Mouse (Mus musculus): ENCODE results near the gene Tnfaip8l3. TPM values are rescaled to one million over a fixed set of nuclear protein-coding genes. Genes with fewer than 3 reads are reported as not detected.

Tnfaip8l3 gene
- polyA plus RNA-seq, 1 experiment from 2014 or later = not detected

DNA sequence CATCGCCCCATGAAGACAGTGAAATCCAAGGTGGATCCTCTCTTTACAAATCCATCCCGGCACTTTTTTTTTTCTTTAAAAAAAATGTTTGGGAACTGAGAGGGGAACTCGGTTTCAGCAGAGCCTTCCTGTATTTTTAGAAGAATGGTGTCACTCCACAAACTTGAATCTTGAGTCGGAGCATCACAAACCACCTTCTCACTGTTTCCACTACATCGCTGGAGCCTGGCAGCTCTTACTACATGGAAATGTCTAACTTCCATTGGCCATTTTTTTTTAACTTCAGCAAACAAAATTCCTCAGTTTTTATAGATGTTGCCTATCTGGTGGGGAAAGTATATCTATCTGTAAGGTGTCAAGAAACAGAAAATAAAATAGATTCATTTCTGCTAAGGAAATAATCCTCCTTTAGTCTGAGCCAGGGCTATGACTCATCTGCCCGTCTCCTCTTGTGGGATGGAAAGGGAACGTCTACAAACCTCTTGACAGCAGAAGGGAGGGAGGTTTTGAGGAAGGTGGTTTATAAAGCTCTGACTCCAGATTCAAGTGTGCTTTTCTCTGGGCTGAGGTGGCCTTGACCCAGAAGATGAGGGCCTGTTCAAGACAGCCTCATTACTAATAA, 3.4 kb upstream of the Tnfaip8l3 start:
- no peak overlapping the region for H3K4me2 ChIP-seq (ENCODE audit: low read depth, low read length)
- H3K4me3 ChIP-seq (ENCODE audit: low read depth, low read length) = no peak overlapping the region
- H3K36me3 ChIP-seq (replicated peaks; ENCODE audit: control insufficient read depth, insufficient read depth, low read depth, low read length) = no peaks in the 10 kb centered on the region
- 77% methylated on average over 7 of the region's 7 CpGs for WGBS
- H3K9me3 ChIP-seq (replicated peaks; ENCODE audit: control insufficient read depth, low read length) = no peaks in the 10 kb centered on the region
- H3K4me1 ChIP-seq (ENCODE audit: control insufficient read depth, insufficient read depth, low read length) = no peaks in the 10 kb centered on the region
- peaks cover 10% of the 10 kb centered on the region for H3K27me3 ChIP-seq (ENCODE audit: control insufficient read depth, insufficient read depth, low read length)
- no peak overlapping the region for H3K27ac ChIP-seq (replicated peaks; ENCODE audit: low read depth, low read length)
- no peak overlapping the region for H3K9ac ChIP-seq (replicated peaks; ENCODE audit: low read length)
- DNase-seq (ENCODE audit: low spot score) = no peak
- ATAC-seq (replicated peaks; ENCODE audit: insufficient number of reproducible peaks, low FRiP score, low TSS enrichment, low read depth) = no peak

DNA sequence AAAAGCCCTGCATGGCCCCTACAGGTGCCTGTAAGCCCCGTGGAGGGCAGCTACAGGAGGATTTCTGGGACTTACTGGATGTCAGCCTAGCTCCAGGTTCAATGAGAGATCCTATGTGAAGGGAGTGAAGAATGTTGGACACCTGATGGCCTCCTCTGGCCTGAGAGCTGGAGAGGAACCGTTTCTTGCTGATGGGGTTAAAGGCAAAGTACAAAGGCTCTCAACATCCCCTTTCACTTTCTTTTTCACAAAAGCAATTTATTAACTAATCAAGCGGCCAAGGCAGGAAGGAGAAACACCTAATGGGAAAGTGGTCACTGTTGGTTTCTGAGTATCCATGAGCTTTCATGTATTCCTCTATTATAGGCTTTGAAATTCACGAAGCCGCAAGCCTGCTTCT, 1.0 kb upstream of the Tnfaip8l3 start:
- WGBS = 49% methylated on average over 5 of the region's 5 CpGs
- H3K27me3 ChIP-seq (ENCODE audit: control insufficient read depth, insufficient read depth, low read length) = peaks cover 10% of the 10 kb centered on the region
- DNase-seq (ENCODE audit: low spot score) (no peak), ATAC-seq (replicated peaks; ENCODE audit: insufficient number of reproducible peaks, low FRiP score, low TSS enrichment, low read depth) (no peak)
- H3K4me3 ChIP-seq (ENCODE audit: low read depth, low read length) = peak overlapping the region; percentile 51
- no peak overlapping the region for H3K9ac ChIP-seq (replicated peaks; ENCODE audit: low read length)
- no peaks in the 10 kb centered on the region for H3K36me3 ChIP-seq (replicated peaks; ENCODE audit: control insufficient read depth, insufficient read depth, low read depth, low read length)
- no peaks in the 10 kb centered on the region for H3K4me1 ChIP-seq (ENCODE audit: control insufficient read depth, insufficient read depth, low read length)
- H3K9me3 ChIP-seq (replicated peaks; ENCODE audit: control insufficient read depth, low read length) = no peaks in the 10 kb centered on the region
- H3K4me2 ChIP-seq (ENCODE audit: low read depth, low read length) = peak overlapping the region; percentile 97
- H3K27ac ChIP-seq (replicated peaks; ENCODE audit: low read depth, low read length) = no peak overlapping the region

- H3K27me3 ChIP-seq (ENCODE audit: control insufficient read depth, insufficient read depth, low read length) = peaks cover 10% of the 10 kb centered on the region
- 0% methylated on average over 11 of the region's 11 CpGs for WGBS
- H3K9ac ChIP-seq (replicated peaks; ENCODE audit: low read length) = no peak overlapping the region; the same call in 1 of the 2 replicates
- peak overlapping the region; percentile 51 for H3K4me3 ChIP-seq (ENCODE audit: low read depth, low read length)
- peak overlapping the region; percentile 97 for H3K4me2 ChIP-seq (ENCODE audit: low read depth, low read length)
- H3K27ac ChIP-seq (replicated peaks; ENCODE audit: low read depth, low read length) = no peak overlapping the region
- H3K9me3 ChIP-seq (replicated peaks; ENCODE audit: control insufficient read depth, low read length) = no peaks in the 10 kb centered on the region
- no peak for ATAC-seq (replicated peaks; ENCODE audit: insufficient number of reproducible peaks, low FRiP score, low TSS enrichment, low read depth)
- no peaks in the 10 kb centered on the region for H3K4me1 ChIP-seq (ENCODE audit: control insufficient read depth, insufficient read depth, low read length)
- H3K36me3 ChIP-seq (replicated peaks; ENCODE audit: control insufficient read depth, insufficient read depth, low read depth, low read length) = no peaks in the 10 kb centered on the region
- DNase-seq (ENCODE audit: low spot score) = peak; percentile 67
These were observed 589 bp upstream of the Tnfaip8l3 start for GRCm38 (mm10) chr9:54068777-54069176.

- no peaks in the 10 kb centered on the region for H3K36me3 ChIP-seq (replicated peaks; ENCODE audit: control insufficient read depth, insufficient read depth, low read depth, low read length)
- no peaks in the 10 kb centered on the region for H3K9me3 ChIP-seq (replicated peaks; ENCODE audit: control insufficient read depth, low read length)
- peaks cover 10% of the 10 kb centered on the region for H3K27me3 ChIP-seq (ENCODE audit: control insufficient read depth, insufficient read depth, low read length)
- H3K9ac ChIP-seq (replicated peaks; ENCODE audit: low read length) = peak overlapping the region; percentile 65; the same call in 1 of the 2 replicates
- peak overlapping the region; percentile 51 for H3K4me3 ChIP-seq (ENCODE audit: low read depth, low read length)
- peak overlapping the region; percentile 97 for H3K4me2 ChIP-seq (ENCODE audit: low read depth, low read length)
- DNase-seq (ENCODE audit: low spot score) (peak; percentile 10), ATAC-seq (replicated peaks; ENCODE audit: insufficient number of reproducible peaks, low FRiP score, low TSS enrichment, low read depth) (0 out of 2 replicates have a peak, but pooled peaks have one; percentile 11)
- under 1% methylated on average over 16 of the region's 16 CpGs for WGBS
- no peak overlapping the region for H3K27ac ChIP-seq (replicated peaks; ENCODE audit: low read depth, low read length)
- H3K4me1 ChIP-seq (ENCODE audit: control insufficient read depth, insufficient read depth, low read length) = no peaks in the 10 kb centered on the region
These were observed 551 bp downstream of the Tnfaip8l3 start for GRCm38 (mm10) chr9:54067642-54068031.

DNA sequence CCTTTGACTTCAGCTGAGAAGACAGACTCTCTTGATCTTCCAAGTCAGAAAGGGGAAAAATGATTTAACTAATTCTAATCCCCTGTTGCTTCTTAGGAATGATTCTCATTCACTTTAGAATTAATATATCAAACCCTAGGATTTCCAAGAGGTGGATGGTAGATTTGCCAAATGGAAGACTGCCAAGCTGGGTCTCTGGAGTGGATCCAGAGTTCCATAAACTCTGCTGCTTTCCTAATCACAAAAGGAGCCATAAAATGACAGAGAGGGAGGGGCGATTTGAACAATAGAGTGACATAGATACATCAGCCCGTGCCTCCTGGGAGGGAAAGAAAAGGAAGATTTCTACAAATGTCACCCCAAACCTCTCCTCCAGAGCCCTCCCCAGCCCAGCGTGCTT, 3.4 kb downstream of the Tnfaip8l3 start:
- no peak overlapping the region for H3K4me2 ChIP-seq (ENCODE audit: low read depth, low read length)
- no peak overlapping the region for H3K27ac ChIP-seq (replicated peaks; ENCODE audit: low read depth, low read length)
- peaks cover 10% of the 10 kb centered on the region for H3K27me3 ChIP-seq (ENCODE audit: control insufficient read depth, insufficient read depth, low read length)
- ATAC-seq (replicated peaks; ENCODE audit: insufficient number of reproducible peaks, low FRiP score, low TSS enrichment, low read depth) = no peak
- H3K4me3 ChIP-seq (ENCODE audit: low read depth, low read length) = no peak overlapping the region
- no peak for DNase-seq (ENCODE audit: low spot score)
- H3K36me3 ChIP-seq (replicated peaks; ENCODE audit: control insufficient read depth, insufficient read depth, low read depth, low read length) = no peaks in the 10 kb centered on the region
- H3K4me1 ChIP-seq (ENCODE audit: control insufficient read depth, insufficient read depth, low read length) = no peaks in the 10 kb centered on the region
- H3K9ac ChIP-seq (replicated peaks; ENCODE audit: low read length) = no peak overlapping the region
- H3K9me3 ChIP-seq (replicated peaks; ENCODE audit: control insufficient read depth, low read length) = no peaks in the 10 kb centered on the region
- WGBS = 71% methylated on average over 3 of the region's 3 CpGs

DNA sequence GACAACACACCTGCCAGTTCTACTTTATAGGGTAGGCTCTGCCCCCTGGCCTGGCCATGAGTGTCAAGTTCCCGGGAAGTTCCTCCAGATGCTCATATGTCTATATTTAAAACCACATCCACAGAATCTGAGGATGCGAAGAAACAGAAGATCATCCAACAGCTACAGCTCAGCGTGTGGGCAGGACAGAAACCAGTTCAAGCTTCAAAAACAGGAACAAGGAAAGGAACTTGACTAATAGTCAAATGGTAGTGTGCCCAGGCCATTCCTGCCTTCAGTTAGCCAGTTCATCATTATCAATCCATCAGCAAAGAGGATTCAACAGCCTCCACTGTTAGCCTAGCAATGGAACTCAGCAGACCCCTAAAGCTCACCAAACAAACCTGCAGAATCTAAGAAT, 4.5 kb downstream of the Tnfaip8l3 start:
- no peaks in the 10 kb centered on the region for H3K36me3 ChIP-seq (replicated peaks; ENCODE audit: control insufficient read depth, insufficient read depth, low read depth, low read length)
- H3K9ac ChIP-seq (replicated peaks; ENCODE audit: low read length) = no peak overlapping the region
- ATAC-seq (replicated peaks; ENCODE audit: insufficient number of reproducible peaks, low FRiP score, low TSS enrichment, low read depth) (no peak), DNase-seq (ENCODE audit: low spot score) (no peak)
- 77% methylated on average over 3 of the region's 3 CpGs for WGBS
- no peak overlapping the region for H3K4me2 ChIP-seq (ENCODE audit: low read depth, low read length)
- no peaks in the 10 kb centered on the region for H3K4me1 ChIP-seq (ENCODE audit: control insufficient read depth, insufficient read depth, low read length)
- H3K9me3 ChIP-seq (replicated peaks; ENCODE audit: control insufficient read depth, low read length) = no peaks in the 10 kb centered on the region
- H3K27ac ChIP-seq (replicated peaks; ENCODE audit: low read depth, low read length) = no peak overlapping the region
- peaks cover 5% of the 10 kb centered on the region for H3K27me3 ChIP-seq (ENCODE audit: control insufficient read depth, insufficient read depth, low read length)
- no peak overlapping the region for H3K4me3 ChIP-seq (ENCODE audit: low read depth, low read length)

GRCm38 (mm10) chr9:54061666-54062065, 6.5 kb downstream of the Tnfaip8l3 start:
- Histone ChIP-seq H3K27me3 (ENCODE audit: control insufficient read depth, insufficient read depth, low read length) (no peaks in the 10 kb centered on the region), H3K9ac (replicated peaks; ENCODE audit: low read length) (no peak overlapping the region), H3K4me3 (ENCODE audit: low read depth, low read length) (no peak overlapping the region), H3K4me1 (ENCODE audit: control insufficient read depth, insufficient read depth, low read length) (no peaks in the 10 kb centered on the region), H3K36me3 (replicated peaks; ENCODE audit: control insufficient read depth, insufficient read depth, low read depth, low read length) (no peaks in the 10 kb centered on the region), H3K27ac (replicated peaks; ENCODE audit: low read depth, low read length) (no peak overlapping the region), H3K9me3 (replicated peaks; ENCODE audit: control insufficient read depth, low read length) (no peaks in the 10 kb centered on the region), H3K4me2 (ENCODE audit: low read depth, low read length) (no peak overlapping the region)
- ATAC-seq (replicated peaks; ENCODE audit: insufficient number of reproducible peaks, low FRiP score, low TSS enrichment, low read depth) (no peak), DNase-seq (ENCODE audit: low spot score) (no peak)
- 69% methylated on average over 5 of the region's 5 CpGs for WGBS

- H3K4me1 ChIP-seq (ENCODE audit: control insufficient read depth, insufficient read depth, low read length) = no peaks in the 10 kb centered on the region
- no peaks in the 10 kb centered on the region for H3K27me3 ChIP-seq (ENCODE audit: control insufficient read depth, insufficient read depth, low read length)
- no peak overlapping the region for H3K9ac ChIP-seq (replicated peaks; ENCODE audit: low read length)
- ATAC-seq (replicated peaks; ENCODE audit: insufficient number of reproducible peaks, low FRiP score, low TSS enrichment, low read depth) (no peak), DNase-seq (ENCODE audit: low spot score) (no peak)
- 90% methylated on average over 3 of the region's 3 CpGs for WGBS
- H3K36me3 ChIP-seq (replicated peaks; ENCODE audit: control insufficient read depth, insufficient read depth, low read depth, low read length) = no peaks in the 10 kb centered on the region
- H3K27ac ChIP-seq (replicated peaks; ENCODE audit: low read depth, low read length) = no peak overlapping the region
- H3K4me2 ChIP-seq (ENCODE audit: low read depth, low read length) = no peak overlapping the region
- H3K4me3 ChIP-seq (ENCODE audit: low read depth, low read length) = no peak overlapping the region
- no peaks in the 10 kb centered on the region for H3K9me3 ChIP-seq (replicated peaks; ENCODE audit: control insufficient read depth, low read length)
These were observed 16.7 kb downstream of the Tnfaip8l3 start for GRCm38 (mm10) chr9:54051298-54052068.
